Mouse (Mus musculus): ENCODE data around the gene 4930503B20Rik. TPM values are rescaled to one million over a fixed set of nuclear protein-coding genes. Genes with fewer than 3 reads are reported as not detected.

Gene 4930503B20Rik
- total RNA-seq (2015) (0.34 TPM in 1 of 2 replicates, not detected in the other), total RNA-seq (2017) (0.51 TPM in 1 of 2 replicates, not detected in the other)

DNA sequence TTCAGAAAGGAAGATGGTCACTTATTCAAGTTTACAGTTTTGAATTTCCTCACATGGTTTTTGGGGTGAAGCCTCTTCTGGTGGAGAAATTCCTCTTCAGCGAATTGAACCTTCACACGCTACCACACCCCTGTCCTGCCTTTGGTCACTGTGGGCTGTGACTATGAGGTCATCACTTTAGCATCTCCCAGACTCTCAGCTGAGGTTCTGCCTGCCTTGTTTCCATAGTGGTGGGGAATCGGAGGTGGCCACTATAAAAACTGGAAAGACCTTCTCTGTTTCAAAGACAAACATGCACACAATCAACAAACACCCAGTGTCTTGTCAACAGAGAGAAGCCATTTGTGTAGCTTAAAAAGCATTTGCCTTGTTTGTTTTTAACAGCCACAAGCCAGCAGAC lies at the start of gene 4930503B20Rik:
TSS of gene 4930503B20Rik (minus strand) at position 101 of the 400 bp plus-strand sequence.
- no peak for ATAC-seq (ENCODE audit: poor library complexity, severe bottlenecking)

DNA sequence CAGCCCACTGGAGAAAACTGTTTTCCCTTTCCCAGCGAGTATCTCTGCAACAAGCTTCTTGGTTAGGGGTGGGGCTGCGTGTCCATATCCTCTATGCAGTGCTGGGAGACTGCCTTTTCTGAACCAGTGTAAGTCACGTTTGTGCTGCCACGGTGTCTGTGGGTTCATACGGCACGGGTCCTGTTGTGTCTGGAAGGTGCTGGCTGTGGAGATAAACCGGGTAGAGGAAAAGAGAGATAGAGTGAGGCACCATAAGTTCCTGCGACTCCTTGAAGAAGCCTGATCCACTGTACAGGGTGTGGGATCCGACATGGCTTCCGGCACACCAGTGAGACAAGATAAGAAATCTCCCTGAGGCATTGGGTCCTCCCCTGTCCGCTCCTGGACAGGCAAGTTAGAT lies 48.9 kb upstream of the 4930503B20Rik start:
- ATAC-seq (ENCODE audit: poor library complexity, severe bottlenecking) = no peak

DNA sequence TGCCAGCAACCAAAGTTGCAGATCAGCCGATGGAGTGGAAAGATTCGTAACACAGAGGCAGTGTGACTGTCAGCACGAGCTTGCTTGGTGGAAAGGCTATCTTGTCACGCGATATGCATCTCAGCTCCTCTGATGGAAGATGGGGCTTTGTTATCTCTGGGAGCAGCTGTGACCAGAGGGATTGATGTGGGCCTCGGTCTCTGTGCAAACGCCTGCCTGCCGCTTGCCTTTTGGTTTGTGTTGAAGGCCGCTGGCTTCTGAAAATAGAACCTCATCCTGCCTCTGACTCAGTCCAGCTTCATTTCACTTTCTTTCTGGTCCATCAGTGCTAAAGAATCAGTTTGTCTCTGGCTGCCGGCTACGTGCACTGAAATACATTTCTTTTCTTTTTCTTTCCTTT lies 47.9 kb upstream of the 4930503B20Rik start:
- peak; percentile 77 for ATAC-seq (ENCODE audit: poor library complexity, severe bottlenecking)

DNA sequence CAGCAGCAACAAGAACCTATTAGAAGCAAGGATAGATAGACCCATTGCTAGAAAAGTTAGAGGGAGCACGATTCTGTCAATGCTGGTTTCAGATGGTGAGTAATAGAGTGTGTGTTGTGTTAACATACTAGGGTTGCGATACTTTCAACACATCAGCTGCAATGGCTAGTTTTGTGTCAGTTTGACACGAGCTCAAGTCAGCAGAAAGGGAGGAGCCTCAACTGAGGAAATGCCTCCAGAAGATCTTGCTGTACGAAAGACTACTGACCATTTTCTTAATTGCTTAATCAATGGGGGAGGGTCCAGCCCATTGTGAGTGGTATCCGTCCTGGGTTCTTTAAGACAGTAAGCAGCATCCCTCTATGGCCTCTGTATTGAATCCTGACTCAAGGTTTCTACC lies 41.4 kb upstream of the 4930503B20Rik start:
- peak; percentile 49 for ATAC-seq (ENCODE audit: poor library complexity, severe bottlenecking)

DNA sequence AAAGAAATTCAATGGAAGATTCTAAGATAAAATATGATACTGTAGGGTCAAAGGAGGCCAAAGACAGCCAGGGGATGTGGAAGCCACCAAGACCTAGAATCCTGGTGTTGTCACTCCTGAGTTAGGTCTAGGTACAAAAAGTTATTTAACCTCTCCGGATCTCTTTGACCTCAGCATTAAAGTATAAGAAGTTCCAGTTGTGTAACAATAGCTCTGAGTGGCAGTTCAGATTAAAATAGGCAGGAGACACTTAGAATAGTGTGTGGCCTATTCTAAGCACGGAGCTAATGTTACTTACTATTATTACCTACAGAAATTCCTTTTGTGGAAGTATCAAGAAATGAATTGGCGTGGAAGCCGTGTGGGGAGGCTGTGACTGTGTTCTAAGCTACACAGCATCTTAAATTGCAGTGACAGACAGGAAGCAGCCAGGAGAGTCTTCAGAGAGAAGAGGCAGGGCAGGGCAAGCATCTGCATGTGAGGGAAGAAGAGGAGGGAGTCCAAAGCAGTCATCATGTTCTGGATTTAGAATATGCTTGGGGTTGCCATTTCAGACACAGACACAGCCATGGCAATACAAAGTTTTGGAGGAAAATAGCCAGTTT lies 36.1 kb upstream of the 4930503B20Rik start:
- no peak for ATAC-seq (ENCODE audit: poor library complexity, severe bottlenecking)

DNA sequence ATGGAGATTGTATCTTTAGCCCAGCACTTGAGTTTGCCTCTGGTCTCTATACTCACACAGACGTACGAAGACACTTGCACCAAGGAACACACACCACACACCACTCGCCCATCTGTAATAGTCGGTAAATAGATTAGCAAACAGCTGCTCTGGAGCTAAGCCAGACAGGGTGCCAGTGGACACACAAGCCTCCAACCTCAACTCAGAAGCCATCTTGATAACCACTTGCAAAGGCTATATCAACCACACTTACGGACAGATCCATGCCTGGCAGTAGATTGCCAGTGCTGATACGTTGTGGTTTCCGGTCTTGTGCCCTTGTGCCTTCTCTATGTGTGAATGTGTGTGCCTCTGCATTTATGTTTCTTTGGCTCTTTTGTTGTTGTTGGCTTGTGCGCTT lies 35.3 kb upstream of the 4930503B20Rik start:
- ATAC-seq (ENCODE audit: poor library complexity, severe bottlenecking) = peak; percentile 62

DNA sequence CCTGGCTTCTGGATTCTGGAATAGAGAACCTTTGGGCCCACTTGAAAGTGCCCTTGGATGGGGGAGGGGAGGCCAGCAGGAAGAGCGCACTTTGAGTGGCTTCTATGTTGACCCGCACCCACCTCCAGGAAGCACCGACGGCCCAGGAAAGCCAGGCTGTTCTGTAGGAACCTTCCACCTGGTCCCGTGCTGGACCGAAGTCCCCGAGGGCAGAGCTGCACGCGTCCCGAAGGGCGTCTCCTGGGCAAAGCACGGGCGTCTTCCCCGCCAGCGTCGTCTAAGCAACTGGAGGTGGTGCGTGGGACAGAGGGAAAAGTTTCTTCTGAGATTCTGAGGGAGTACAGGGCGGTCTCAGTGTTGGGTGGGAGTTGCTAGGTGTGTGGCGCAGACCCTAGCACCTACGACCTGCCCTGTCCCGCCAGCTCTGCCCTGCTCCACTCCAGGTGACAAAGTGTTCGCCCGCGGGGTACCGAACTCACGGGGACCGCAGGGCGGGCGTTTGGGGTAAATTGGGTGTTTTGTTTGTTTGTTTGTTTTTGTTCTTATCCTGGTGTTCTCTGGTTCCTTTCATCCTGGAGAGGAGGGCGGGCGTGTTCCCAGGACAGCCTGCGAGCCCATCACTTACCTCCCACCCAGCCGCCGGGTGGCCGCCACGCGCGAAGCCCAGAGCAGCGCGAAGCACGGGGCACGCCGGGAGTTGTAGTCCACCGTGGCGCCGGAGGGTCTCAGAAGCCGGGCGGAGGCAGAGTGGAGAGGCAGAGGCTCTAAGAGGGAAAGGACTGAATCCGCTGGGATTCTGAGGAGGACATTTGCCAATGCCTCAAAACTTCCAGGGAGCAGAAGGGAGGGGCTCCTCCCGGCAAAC lies 33.9 kb upstream of the 4930503B20Rik start, which contains the start of gene Samd13:
TSS of gene Samd13 (minus strand) at position 782 of the 865 bp plus-strand sequence.
- peak; percentile 57 for ATAC-seq (ENCODE audit: poor library complexity, severe bottlenecking)

DNA sequence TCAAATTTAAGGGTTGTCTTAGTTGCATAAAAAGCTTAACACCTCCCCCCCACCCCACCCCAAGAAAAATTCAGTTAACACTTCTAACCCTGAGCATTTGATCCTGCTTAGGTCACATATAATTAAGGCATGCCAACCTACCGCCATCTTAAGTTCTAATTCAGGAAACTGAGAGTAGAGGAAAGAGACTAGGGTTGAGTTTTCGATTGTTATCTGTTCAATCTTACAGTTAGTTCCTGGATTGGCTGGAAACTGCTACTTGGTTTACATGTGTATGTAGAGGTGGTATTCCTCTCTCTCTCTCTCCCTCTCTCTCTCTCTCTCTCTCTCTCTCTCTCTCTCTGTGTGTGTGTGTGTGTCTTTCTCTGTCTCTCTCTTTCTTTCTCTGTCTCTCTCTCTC lies 32.0 kb upstream of the 4930503B20Rik start:
- ATAC-seq (ENCODE audit: poor library complexity, severe bottlenecking) = no peak

DNA sequence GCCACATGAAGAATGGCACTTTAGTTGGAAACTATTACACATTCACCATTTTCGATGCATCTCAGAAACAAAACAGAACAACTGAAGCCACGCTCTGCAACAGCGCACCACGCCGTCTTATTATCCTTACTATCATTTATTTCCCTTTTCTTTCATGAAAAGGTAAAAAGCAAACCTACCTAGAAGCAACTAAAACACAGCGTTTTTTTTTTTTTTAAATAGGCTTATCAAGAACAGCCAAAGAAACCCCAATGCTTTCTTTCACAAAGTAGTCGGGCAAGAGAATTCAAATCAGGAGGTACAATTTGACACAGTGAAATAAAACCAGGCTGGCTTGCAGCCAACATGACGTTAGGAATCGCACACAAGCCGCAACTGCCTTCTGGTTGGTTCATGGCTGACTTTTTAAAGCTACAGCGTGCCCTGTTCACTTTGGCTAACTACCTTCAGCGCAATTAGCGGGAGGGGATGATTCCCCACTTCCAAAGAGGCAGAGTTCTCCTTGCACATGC lies 31.1 kb upstream of the 4930503B20Rik start:
- peak; percentile 13; the same call in 1 of the 2 replicates for ATAC-seq (ENCODE audit: poor library complexity, severe bottlenecking)

DNA sequence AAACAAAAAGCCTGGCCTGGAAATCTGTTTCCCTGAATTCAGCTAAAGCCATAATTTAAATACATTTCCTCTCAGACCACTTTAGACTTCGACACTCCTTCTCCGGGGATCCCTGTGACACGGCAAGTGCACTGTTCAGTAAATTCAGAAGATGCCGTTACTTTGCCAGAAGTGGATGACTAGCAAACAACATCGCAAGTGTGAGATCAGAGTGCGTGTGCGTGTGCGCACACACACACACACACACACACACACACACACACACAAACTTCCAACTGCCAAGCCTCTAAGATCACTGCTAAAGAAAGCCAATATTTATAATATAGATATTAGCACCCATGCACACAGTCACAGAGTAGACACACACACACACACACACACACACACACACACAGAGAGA lies 30.6 kb upstream of the 4930503B20Rik start:
- no peak for ATAC-seq (ENCODE audit: poor library complexity, severe bottlenecking)

DNA sequence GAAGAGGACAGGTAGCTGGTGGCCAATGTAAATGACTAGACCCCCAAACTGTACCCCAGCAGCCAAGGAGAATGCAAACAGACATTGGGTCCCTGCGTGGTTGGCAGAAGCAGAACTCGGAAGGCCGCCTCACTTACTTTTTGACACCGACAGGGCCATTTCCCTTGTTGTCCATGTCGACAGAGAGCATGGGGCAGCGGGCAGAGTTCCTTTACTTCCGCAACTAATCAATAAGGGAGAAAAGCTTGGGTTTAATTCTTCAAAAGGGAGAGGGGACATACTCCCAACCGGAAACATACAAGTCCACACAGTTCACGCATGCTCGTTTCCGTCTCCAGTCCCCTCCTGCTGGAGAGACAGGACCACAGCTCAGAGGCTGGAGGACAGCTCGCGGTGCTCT lies 29.5 kb upstream of the 4930503B20Rik start:
- ATAC-seq (ENCODE audit: poor library complexity, severe bottlenecking) = no peak

DNA sequence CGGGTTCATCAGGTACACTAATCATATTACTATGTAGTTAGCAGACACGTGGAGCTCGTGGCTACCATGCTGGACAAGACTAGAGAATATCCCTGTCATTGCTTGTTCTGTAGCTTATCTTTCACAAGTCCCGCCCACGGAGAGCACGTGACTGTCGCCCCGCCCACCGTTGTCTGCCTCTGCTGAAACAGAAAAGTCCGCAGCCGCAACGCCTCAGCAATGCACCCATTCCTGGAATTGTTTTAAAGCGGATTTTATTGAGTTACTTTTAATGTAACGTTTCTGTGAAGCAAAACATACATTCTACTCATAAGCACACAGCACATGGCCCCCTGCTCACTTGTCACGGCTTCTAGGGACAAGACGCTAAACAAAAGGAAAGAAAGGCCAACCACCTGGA lies 28.5 kb upstream of the 4930503B20Rik start:
- ATAC-seq (ENCODE audit: poor library complexity, severe bottlenecking) = no peak

DNA sequence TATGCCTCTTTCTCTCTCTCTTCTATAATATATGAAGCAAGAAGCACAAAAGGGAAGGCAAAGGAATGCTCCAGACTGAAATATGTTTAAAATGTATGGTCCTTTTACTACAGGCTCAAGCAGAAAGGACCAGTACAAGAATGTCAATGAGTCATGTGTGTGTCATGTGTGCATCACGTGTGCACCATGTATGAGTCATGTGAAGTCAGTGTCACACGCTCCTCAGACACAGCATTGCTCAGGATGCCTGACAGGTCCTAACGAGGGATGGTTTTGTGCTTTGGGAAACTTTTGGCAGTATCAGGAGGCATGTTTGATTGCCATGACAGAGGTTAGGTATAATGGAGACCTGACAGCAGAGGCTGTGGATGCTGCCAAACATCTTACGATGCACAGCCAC lies 25.1 kb upstream of the 4930503B20Rik start:
- ATAC-seq (ENCODE audit: poor library complexity, severe bottlenecking) = no peak

DNA sequence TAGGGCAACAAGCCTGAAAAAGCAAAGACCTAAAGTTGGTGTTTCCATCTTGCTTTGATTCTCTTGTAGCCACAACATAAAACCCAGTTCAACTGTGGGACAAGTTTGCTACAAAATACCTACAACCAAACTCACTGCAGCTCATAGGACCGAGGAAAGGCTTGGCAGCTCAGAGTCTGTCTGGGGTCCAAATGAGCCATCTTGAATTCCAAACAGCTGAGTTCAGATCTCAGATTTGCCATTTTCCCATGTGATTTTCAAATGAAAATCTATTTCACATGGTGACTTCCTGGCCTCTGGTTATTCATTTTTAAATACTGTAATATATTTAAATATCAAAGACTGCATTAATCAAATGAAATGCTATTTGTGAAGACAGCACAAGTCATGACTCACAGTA lies 24.0 kb upstream of the 4930503B20Rik start:
- no peak for ATAC-seq (ENCODE audit: poor library complexity, severe bottlenecking)

DNA sequence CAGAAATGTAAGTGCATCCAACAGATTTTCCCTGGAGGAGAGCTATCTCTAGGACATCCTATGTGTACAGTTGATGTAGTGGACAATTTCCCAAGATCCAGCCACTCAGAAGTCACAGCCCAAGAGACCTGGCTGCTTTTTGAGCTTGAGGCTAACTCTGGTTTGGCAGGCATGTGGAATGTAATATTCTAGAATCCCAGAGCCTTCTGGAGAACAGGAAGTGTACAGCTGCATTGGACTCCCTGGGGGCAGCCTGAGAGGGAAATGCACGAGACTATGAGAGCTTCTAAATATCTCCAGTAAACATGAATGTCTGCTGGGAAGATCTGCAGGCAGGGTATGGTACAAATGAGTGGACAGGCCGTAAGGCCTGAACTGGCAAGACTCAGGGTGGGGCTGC lies 20.0 kb upstream of the 4930503B20Rik start:
- no peak for ATAC-seq (ENCODE audit: poor library complexity, severe bottlenecking)

DNA sequence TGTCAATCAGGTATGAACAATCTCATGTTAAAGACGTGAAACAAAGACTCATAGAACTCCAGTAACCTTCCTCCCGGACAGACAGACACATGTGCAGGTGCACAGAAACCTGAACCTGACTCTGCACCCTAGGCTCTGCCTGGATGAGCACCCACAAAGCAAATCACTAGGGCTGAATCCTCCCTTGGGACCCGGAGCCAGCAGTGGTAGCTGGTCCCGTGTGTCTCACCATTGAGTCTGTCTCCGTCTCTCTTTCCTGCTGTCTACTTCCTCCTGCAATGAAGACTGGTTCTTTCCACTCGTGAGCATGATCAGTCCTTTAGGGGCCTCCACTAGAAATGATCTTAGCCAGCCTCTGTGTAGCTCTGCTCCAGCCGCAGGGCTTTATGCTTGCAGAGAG lies 10.8 kb upstream of the 4930503B20Rik start:
- no peak for ATAC-seq (ENCODE audit: poor library complexity, severe bottlenecking)

DNA sequence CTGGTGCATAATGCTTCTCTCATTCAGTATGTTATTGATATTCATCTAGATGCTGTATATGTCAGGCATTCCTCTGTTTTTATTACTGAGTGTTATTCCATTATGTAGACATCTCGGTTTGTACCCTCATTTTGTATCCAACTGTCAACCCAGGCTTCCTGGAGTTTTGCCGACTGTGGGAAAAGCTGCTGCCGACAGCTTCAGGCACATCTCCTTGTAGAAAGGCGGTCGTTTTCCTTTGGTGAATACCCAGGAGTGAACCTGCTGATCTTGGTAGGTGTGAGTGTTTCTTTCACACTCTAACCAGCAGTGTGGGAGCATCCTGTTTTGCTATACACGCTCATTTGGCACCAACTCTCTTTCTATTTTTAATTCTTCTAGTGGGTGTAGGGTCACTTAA lies 9.9 kb upstream of the 4930503B20Rik start:
- ATAC-seq (ENCODE audit: poor library complexity, severe bottlenecking) = no peak

DNA sequence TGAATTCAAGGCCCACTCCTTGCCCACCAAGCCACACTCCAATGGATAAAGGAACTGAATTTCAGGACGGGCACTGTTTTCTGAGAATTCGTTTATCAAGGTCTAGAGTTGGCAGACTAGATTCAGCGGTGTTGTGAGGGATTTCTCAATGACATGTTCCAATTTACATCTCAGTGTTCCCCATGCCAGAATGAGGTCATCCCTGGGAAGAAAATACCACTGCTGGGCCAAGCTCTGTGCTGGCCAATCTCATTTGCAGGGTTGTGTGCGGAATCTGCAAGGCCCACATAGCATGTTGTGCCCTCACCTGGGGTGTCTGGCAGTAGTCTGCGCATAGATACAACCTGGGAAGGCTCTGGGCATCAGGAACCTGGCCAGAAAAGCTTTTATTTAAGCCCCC lies 8.2 kb upstream of the 4930503B20Rik start:
- ATAC-seq (ENCODE audit: poor library complexity, severe bottlenecking) = no peak

DNA sequence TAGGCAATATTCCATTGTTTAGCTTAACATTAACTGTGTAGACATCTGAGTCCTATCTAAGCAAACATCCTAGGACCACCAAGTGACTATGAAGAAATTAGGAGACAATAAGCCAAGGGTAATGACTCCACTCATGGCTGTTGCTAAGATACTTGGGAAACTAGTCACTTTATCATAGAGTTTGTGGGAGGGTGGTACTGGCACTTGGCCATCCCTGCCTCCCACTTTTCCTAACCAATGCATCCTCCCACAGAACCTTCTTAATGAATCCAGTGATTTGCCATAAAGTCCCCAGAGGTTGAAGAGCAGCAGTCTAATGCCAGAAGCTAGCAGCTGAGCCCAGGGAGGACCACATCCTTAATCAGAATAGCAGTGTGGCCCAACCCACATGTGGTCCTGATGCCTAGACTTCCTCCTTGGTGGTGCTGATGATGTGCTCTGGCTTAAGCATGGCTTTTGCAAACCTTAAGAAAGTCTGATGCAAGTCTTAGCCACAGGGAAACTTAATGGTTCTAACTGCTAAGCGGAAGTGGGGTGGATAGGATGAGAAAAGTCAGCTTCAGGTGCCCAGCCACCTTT lies 7.0 kb upstream of the 4930503B20Rik start:
- peak; percentile 74 for ATAC-seq (ENCODE audit: poor library complexity, severe bottlenecking)

DNA sequence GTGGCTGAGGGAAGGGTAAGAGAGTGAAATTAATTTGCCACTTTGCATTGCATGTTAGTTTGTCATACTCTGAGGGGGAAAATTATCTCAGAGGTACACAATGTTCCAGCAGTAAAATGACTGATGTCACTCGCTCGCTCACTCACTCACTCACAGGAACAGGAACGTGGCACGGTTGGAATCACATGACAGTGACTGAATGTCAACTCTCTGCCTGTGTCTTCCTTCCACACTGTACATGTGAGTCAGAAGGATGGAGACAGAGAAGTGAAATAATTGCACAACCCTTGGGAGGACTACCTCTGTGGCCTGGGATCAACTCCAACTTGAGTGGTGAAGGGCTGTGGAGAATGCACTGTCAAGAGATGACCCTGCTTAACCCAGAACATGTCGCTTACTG lies 6.3 kb upstream of the 4930503B20Rik start:
- peak; percentile 69 for ATAC-seq (ENCODE audit: poor library complexity, severe bottlenecking)

DNA sequence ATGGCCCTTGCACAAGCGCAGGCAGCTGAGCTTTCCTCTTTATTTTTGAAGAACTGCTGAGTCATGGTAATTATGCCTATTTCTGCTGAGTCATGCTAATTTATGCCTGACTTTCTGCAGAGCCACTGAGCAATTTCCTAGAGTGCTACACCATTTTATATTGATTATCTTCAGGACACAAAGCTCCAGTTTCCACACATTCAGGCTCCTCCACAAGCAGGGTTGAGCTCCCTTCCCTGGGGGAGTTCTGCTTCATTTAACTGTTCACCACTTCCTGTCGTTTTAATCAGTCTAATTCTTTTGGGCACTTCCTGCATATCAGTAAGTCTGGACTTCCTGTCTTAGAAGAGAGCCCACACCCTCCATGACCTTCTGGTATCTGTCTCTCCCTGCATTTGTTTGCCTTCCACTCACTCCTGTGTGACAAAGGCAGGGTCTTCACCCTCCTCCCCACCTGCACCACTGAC lies 4.0 kb upstream of the 4930503B20Rik start:
- peak; percentile 30 for ATAC-seq (ENCODE audit: poor library complexity, severe bottlenecking)

Data from megakaryocyte, adult 5-6 weeks (primary cell).